ENCODE assay signal across 16 mouse cellular contexts in the genomic region with DNA sequence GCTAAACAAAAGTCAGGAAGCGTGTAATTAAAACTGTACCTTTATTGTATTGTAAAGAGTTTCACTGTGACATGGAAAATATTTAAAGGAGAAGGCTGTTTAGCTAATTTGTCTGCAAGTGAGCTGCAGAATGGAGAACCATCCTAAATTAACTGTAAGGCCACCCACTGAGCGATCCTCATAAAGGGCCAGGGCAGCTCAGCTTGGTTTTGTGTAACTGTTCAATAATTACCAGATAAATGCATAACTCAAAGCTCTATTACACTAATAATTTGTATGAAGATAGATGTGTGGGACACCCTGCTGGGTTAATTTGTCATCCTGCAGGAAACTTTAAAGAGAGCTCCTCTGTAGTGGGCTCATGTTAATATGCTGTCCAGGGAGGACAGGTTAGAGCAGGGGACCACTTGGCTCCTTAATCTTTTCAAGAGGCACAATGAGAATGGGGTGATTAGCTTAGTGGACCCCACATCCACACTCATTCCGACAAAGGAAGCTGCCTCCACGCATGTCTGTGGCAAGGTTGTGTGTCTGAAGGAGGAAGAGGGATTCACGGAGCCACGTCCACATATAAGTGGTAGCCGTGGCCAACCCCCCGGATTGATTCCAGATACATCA.
DNase-seq lines count a peak whose midpoint lies in the region; ATAC-seq lines count a peak whose summit lies in the region.
"Had no signal": no experiment of that assay in that cellular context is flagged by ENCODE, and none has a peak within 500 bp of the region (broad histone marks: within the 10 kb centered on the region; RNA-seq: fewer than 3 reads in every experiment).

No protein-coding gene starts in this region.

- no peaks in the 10 kb centered on the region for H3K36me3 ChIP-seq in kidney, embryonic 16.5 days (ENCODE audit: insufficient read depth, low read length)
- no peaks in the 10 kb centered on the region for H3K36me3 ChIP-seq in hindbrain, embryonic 13.5 days
- peaks cover 38% of the 10 kb centered on the region for H3K36me3 ChIP-seq in limb, embryonic 12.5 days
- no peaks in the 10 kb centered on the region for H3K36me3 ChIP-seq in stomach, embryonic 15.5 days
- H3K36me3 ChIP-seq: liver, embryonic 12.5 days had no signal

- peak; percentile 46; the same call in 1 of the 2 replicates for ATAC-seq in kidney, embryonic 16.5 days (ENCODE audit: low FRiP score, low TSS enrichment)
- ATAC-seq in hindbrain, embryonic 13.5 days (ENCODE audit: low FRiP score) = peak; percentile 38; the same call in 1 of the 2 replicates
- peak; percentile 44; the same call in 1 of the 2 replicates for ATAC-seq in limb, embryonic 12.5 days (ENCODE audit: insufficient number of reproducible peaks, insufficient read depth, low FRiP score, low TSS enrichment, low read depth)
- no peak for ATAC-seq in stomach, embryonic 15.5 days (ENCODE audit: insufficient read depth, low FRiP score, low read depth)
- no peak for ATAC-seq in megakaryocyte, adult 5-6 weeks (ENCODE audit: poor library complexity, severe bottlenecking)
- ATAC-seq: liver, embryonic 12.5 days; midbrain, embryonic 16.5 days; Patski had no signal

- no peak overlapping the region for H3K9ac ChIP-seq in kidney, embryonic 16.5 days (replicated peaks; ENCODE audit: low read length)
- no peak overlapping the region for H3K9ac ChIP-seq in hindbrain, embryonic 13.5 days
- H3K9ac ChIP-seq in limb, embryonic 12.5 days (replicated peaks) = no peak overlapping the region
- no peak overlapping the region for H3K9ac ChIP-seq in stomach, embryonic 15.5 days
- H3K9ac ChIP-seq: forebrain, embryonic 12.5 days; heart, embryonic 13.5 days; liver, embryonic 12.5 days; lung, embryonic 15.5 days had no signal

- WGBS in kidney, embryonic 16.5 days = 70% methylated on average over 8 of the region's 8 CpGs
- 71% methylated on average over 8 of the region's 8 CpGs for WGBS in hindbrain, embryonic 13.5 days
- WGBS in limb, embryonic 12.5 days = 52% methylated on average over 8 of the region's 8 CpGs
- WGBS in stomach, embryonic 15.5 days = 60% methylated on average over 8 of the region's 8 CpGs

- H3K27me3 ChIP-seq in kidney, embryonic 16.5 days (ENCODE audit: insufficient read depth, low read length) = no peaks in the 10 kb centered on the region
- no peaks in the 10 kb centered on the region for H3K27me3 ChIP-seq in hindbrain, embryonic 13.5 days
- no peaks in the 10 kb centered on the region for H3K27me3 ChIP-seq in limb, embryonic 12.5 days
- H3K27me3 ChIP-seq in stomach, embryonic 15.5 days (replicated peaks) = no peaks in the 10 kb centered on the region
- H3K27me3 ChIP-seq: forebrain, embryonic 12.5 days; heart, embryonic 13.5 days; liver, embryonic 12.5 days; lung, embryonic 15.5 days; Patski had no signal

- no peak overlapping the region for H3K4me2 ChIP-seq in kidney, embryonic 16.5 days (replicated peaks; ENCODE audit: low read depth, low read length)
- no peak overlapping the region for H3K4me2 ChIP-seq in hindbrain, embryonic 13.5 days
- H3K4me2 ChIP-seq in limb, embryonic 12.5 days = no peak overlapping the region
- H3K4me2 ChIP-seq in stomach, embryonic 15.5 days = no peak overlapping the region
- H3K4me2 ChIP-seq: forebrain, embryonic 12.5 days; heart, embryonic 13.5 days; liver, embryonic 12.5 days; lung, embryonic 15.5 days had no signal

- no peak overlapping the region for H3K27ac ChIP-seq in kidney, embryonic 16.5 days (ENCODE audit: low read length)
- 0 out of 2 replicates have a peak overlapping the region, but pooled peaks have one; percentile 48 for H3K27ac ChIP-seq in hindbrain, embryonic 13.5 days
- peak overlapping the region; percentile 37; the same call in 1 of the 2 replicates for H3K27ac ChIP-seq in limb, embryonic 12.5 days
- 0 out of 2 replicates have a peak overlapping the region, but pooled peaks have one; percentile 11 for H3K27ac ChIP-seq in stomach, embryonic 15.5 days
- H3K27ac ChIP-seq: forebrain, embryonic 12.5 days; heart, embryonic 13.5 days; liver, embryonic 12.5 days; lung, embryonic 15.5 days had no signal

- H3K9me3 ChIP-seq in kidney, embryonic 16.5 days (ENCODE audit: low read length) = no peaks in the 10 kb centered on the region; the same call in 1 of the 2 replicates
- no peaks in the 10 kb centered on the region for H3K9me3 ChIP-seq in hindbrain, embryonic 13.5 days
- no peaks in the 10 kb centered on the region for H3K9me3 ChIP-seq in limb, embryonic 12.5 days
- no peaks in the 10 kb centered on the region for H3K9me3 ChIP-seq in stomach, embryonic 15.5 days
- H3K9me3 ChIP-seq: forebrain, embryonic 12.5 days; heart, embryonic 13.5 days; liver, embryonic 12.5 days; lung, embryonic 15.5 days had no signal

- DNase-seq in kidney, postnatal 10 days = no peak
- no peak for DNase-seq in left cerebral cortex, adult 18-20 months (ENCODE audit: low spot score in 2 of 2)
- DNase-seq: cerebellum, postnatal 14 days; kidney, adult 18-20 months; thymus, adult 18-20 months had no signal

- no peak overlapping the region for H3K4me3 ChIP-seq in kidney, embryonic 16.5 days (ENCODE audit: low read length)
- H3K4me3 ChIP-seq in hindbrain, embryonic 13.5 days = no peak overlapping the region
- H3K4me3 ChIP-seq in limb, embryonic 12.5 days (replicated peaks) = no peak overlapping the region
- H3K4me3 ChIP-seq in stomach, embryonic 15.5 days (replicated peaks) = no peak overlapping the region
- H3K4me3 ChIP-seq: forebrain, embryonic 12.5 days; heart, embryonic 13.5 days; liver, embryonic 12.5 days; lung, embryonic 15.5 days had no signal

- peaks cover 19% of the 10 kb centered on the region for H3K4me1 ChIP-seq in kidney, embryonic 16.5 days (ENCODE audit: insufficient read depth, low read length)
- peaks cover 27% of the 10 kb centered on the region for H3K4me1 ChIP-seq in hindbrain, embryonic 13.5 days (replicated peaks)
- peaks cover 24% of the 10 kb centered on the region for H3K4me1 ChIP-seq in limb, embryonic 12.5 days (replicated peaks)
- H3K4me1 ChIP-seq in stomach, embryonic 15.5 days = peaks cover 7% of the 10 kb centered on the region; the same call in 1 of the 2 replicates
- H3K4me1 ChIP-seq: liver, embryonic 12.5 days had no signal

Comparison
In these comparisons a context has a peak if more than half of its experiments do, and no peak if none do; other contexts are left out.
1. ATAC-seq: peak in kidney, embryonic 16.5 days (single experiment), hindbrain, embryonic 13.5 days (single experiment) and limb, embryonic 12.5 days (single experiment); none in stomach, embryonic 15.5 days (single experiment) and megakaryocyte, adult 5-6 weeks (single experiment).